Mouse (Mus musculus) midbrain, postnatal 0 days (tissue): ENCODE measurements around the gene Arhgef19. TPM values are rescaled to one million over a fixed set of nuclear protein-coding genes. Genes with fewer than 3 reads are reported as not detected.

Experiments used
- ATAC-seq: fragments of 200-750 bp; cut with Nextera tagmentation; 2 replicates; pipeline ENCODE4 v1.8.0; 2017; ENCODE audit warnings: moderate number of reproducible peaks, mild to moderate bottlenecking, moderate TSS enrichment, moderate library complexity; ENCODE audit not compliant: low FRiP score
- DNase-seq: peaks from one replicate; pipeline ENCODE4 v3.0.0-alpha.2; 2015; ENCODE audit warnings: low spot score
- H3K27ac ChIP-seq: fragments of 300-500 bp; sonication (generic); 2 replicates; pipeline ENCODE4 v1.5.1; 2014; ENCODE audit warnings: low read depth, mild to moderate bottlenecking, low read length, mixed read lengths
- H3K27me3 ChIP-seq: fragments of 300-500 bp; sonication (generic); 2 replicates; pipeline ENCODE4 v1.6.1; 2014; ENCODE audit warnings: low read length, control low read depth, mixed read lengths; ENCODE audit not compliant: insufficient read depth
- H3K36me3 ChIP-seq: fragments of 300-500 bp; sonication (generic); 2 replicates; pipeline ENCODE4 v1.6.1; 2014; ENCODE audit warnings: low read length, control low read depth, mixed read lengths; ENCODE audit not compliant: insufficient read depth
- H3K4me1 ChIP-seq: fragments of 300-500 bp; sonication (generic); 2 replicates; pipeline ENCODE4 v1.6.1; 2014; ENCODE audit warnings: mild to moderate bottlenecking, control low read depth, antibody characterized with exemption, low read length, mixed read lengths; ENCODE audit not compliant: insufficient read depth
- H3K4me2 ChIP-seq: fragments of 300-500 bp; sonication (generic); 2 replicates; pipeline ENCODE4 v1.6.1; 2014; ENCODE audit warnings: low read depth, mild to moderate bottlenecking, low read length, mixed read lengths; ENCODE audit not compliant: poor library complexity, severe bottlenecking
- H3K4me3 ChIP-seq: fragments of 300-500 bp; sonication (generic); 2 replicates; pipeline ENCODE4 v1.5.1; 2014; ENCODE audit warnings: low read depth, mild to moderate bottlenecking, low read length, moderate library complexity
- H3K9ac ChIP-seq: fragments of 300-500 bp; sonication (generic); replicated peaks from 2 replicates; pipeline ENCODE4 v1.6.1; 2014; ENCODE audit warnings: mild to moderate bottlenecking, low read length, moderate library complexity, mixed read lengths; ENCODE audit not compliant: poor library complexity, severe bottlenecking
- H3K9me3 ChIP-seq: fragments of 300-500 bp; sonication (generic); 2 replicates; pipeline ENCODE4 v1.6.1; 2016; ENCODE audit warnings: low read length, control low read depth
- CTCF ChIP-seq: IDR thresholded peaks from 2 replicates; pipeline ENCODE4 v1.5.1; 2016; ENCODE audit warnings: antibody characterized with exemption, mild to moderate bottlenecking
- WGBS: fragments of 180-500 bp; shearing (Covaris S2); extraction: QIAGEN DNeasy Blood & Tissue Kit; methylation state at CpG from one replicate; pipeline ENCODE4 v1.1.7; 2014; 5-methylcytosine and 5-hydroxymethylcytosine counted together
- polyA plus RNA-seq: library from polyadenylated mRNA; unstranded; fragments of >200 nt; fragmentation: Nextera tagmentation; extraction: Ambion mirVana; gene quantifications from 2 replicates; pipeline ENCODE4 v1.2.1, GENCODE M21; 2015
- total RNA-seq: library from RNA; depleted of rRNA; stranded (reverse); fragments of >200 nt; gene quantifications from 2 replicates; pipeline ENCODE4 v1.2.3, GENCODE M21; 2014

The Arhgef19 gene
- total and polyA plus RNA-seq, 2 experiments from 2014 or later = 1.3 TPM

DNA sequence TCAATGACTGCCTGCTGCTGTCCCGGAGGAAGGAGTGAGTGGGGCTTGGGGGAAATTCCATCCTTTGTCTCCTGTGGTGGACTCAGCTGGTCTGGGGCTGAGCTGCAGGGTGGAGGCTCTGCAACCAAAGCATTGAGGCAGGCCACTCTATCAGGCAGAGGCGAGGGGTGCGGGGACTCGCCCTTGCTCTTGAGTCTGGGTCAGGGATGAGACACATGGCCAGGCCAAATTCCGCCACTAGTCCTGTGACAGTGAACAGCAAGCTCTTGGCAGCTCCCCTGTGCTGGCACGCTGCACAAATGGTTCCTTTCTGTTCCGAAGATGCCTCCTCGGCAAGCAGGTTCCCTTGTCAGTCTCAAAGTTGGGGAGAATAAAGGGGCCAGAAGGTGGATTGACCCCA is 11.8 kb downstream of the Arhgef19 start:
- no peak for TF ChIP-seq CTCF
- ATAC-seq (no peak), DNase-seq (no peak)
- Histone ChIP-seq H3K9ac (no peak overlapping the region), H3K27ac (no peak overlapping the region), H3K4me3 (no peak overlapping the region), H3K36me3 (no peaks in the 10 kb centered on the region), H3K27me3 (peaks cover 26% of the 10 kb centered on the region), H3K9me3 (no peaks in the 10 kb centered on the region), H3K4me2 (no peak overlapping the region), H3K4me1 (0 out of 2 replicates have a peak, but pooled peaks cover 7% of the 10 kb centered on the region)
- 66% methylated on average over 8 of the region's 8 CpGs for WGBS

DNA sequence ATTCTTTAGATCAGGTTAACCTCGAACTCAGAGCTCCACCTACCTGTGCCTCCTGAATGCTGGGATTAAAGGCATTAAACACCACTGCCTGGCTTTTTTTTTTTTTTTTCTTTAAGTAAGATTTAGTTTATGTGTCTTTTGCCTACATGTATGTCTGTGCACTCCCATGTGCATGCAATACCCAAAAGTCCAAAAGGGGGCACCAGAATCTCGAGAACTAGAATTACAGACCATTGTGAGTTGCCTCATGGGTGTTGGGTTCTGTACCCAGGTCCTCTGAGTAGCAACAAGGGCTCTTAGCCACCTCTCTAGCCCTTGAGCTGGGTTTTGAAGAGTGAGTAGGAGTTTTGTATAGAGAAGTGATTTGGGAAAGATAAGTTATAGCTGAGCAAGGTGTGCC is 13.3 kb downstream of the Arhgef19 start:
- DNase-seq (no peak), ATAC-seq (no peak)
- Histone ChIP-seq H3K4me1 (no peaks in the 10 kb centered on the region), H3K27me3 (peaks cover 19% of the 10 kb centered on the region), H3K9me3 (no peaks in the 10 kb centered on the region), H3K9ac (no peak overlapping the region), H3K27ac (no peak overlapping the region), H3K4me2 (no peak overlapping the region), H3K36me3 (no peaks in the 10 kb centered on the region), H3K4me3 (no peak overlapping the region)
- 76% methylated on average over 2 of the region's 2 CpGs for WGBS
- TF ChIP-seq CTCF = peak; percentile 32

DNA sequence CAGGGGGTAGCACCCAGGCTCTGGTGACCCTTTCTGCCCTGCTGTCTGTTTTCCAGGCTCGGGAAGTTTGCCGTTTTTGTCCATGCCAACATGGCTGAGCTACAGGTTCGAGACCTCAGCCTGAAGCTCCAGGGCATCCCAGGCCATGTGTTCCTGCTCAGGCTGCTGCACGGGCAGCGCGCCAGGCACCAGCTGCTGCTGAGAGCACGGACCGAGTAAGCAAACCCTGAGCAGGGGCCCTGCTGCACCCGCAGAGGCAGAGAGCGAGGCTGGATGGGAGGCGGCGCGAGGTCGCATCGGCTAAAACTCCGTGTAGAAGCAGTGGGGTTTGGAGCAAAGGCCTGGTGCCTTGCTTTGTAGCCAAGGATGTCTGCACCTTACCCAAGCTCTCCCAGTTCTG is 14.9 kb downstream of the Arhgef19 start:
- Histone ChIP-seq H3K27me3 (peaks cover 3% of the 10 kb centered on the region; the same call in 1 of the 2 replicates), H3K9me3 (no peaks in the 10 kb centered on the region), H3K4me1 (no peaks in the 10 kb centered on the region), H3K36me3 (no peaks in the 10 kb centered on the region), H3K4me3 (no peak overlapping the region), H3K27ac (no peak overlapping the region), H3K9ac (no peak overlapping the region), H3K4me2 (no peak overlapping the region)
- ATAC-seq (no peak), DNase-seq (peak; percentile 55)
- TF ChIP-seq CTCF = no peak
- 66% methylated on average over 16 of the region's 16 CpGs for WGBS

DNA sequence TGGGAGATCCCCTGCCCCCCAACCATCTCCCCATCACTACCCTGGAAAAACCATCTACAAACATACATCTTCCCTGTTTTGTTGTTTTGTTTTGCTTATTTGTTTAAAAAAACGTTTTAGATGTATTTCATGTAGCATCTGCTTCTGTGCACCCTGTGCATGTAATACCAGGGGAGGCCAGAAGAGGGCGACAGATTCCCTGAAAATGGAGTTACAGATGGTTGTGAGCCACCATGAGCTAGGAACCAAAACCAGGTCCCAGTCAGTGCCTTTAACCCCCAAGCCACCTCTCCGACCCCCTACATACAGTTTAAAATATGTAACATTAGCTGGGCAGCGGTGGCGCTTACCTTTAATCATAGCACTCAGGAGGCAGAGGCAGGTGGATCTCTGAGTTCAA is 18.1 kb downstream of the Arhgef19 start:
- ATAC-seq = no peak
- H3K4me3 ChIP-seq = no peak overlapping the region
- no peaks in the 10 kb centered on the region for H3K9me3 ChIP-seq
- H3K4me1 ChIP-seq = no peaks in the 10 kb centered on the region
- no peak overlapping the region for H3K27ac ChIP-seq
- 70% methylated on average over 5 of the region's 5 CpGs for WGBS
- TF ChIP-seq CTCF = peak; percentile 63
- no peaks in the 10 kb centered on the region for H3K27me3 ChIP-seq
- no peak overlapping the region for H3K4me2 ChIP-seq
- DNase-seq = no peak
- no peak overlapping the region for H3K9ac ChIP-seq
- no peaks in the 10 kb centered on the region for H3K36me3 ChIP-seq

DNA sequence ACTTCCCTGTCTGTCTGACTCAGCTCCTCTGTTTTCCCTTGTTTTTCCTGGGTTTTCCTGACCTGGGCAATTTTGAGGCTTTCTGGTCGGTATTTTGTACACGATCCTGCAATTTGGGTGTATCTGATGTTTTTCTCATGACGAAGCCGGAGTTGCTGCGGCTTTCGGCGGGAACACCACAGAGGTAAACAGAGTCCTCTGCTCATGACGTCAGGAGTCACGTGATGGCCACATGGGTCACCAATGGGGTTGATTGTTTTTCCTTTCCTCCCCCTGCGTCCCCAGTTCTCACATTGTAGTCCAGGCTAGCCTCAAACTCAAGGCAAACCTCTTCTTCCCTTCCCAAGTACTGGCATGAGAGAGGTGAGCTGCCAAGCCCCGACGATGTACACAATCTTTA is 20.1 kb downstream of the Arhgef19 start:
- no peak for ATAC-seq

DNA sequence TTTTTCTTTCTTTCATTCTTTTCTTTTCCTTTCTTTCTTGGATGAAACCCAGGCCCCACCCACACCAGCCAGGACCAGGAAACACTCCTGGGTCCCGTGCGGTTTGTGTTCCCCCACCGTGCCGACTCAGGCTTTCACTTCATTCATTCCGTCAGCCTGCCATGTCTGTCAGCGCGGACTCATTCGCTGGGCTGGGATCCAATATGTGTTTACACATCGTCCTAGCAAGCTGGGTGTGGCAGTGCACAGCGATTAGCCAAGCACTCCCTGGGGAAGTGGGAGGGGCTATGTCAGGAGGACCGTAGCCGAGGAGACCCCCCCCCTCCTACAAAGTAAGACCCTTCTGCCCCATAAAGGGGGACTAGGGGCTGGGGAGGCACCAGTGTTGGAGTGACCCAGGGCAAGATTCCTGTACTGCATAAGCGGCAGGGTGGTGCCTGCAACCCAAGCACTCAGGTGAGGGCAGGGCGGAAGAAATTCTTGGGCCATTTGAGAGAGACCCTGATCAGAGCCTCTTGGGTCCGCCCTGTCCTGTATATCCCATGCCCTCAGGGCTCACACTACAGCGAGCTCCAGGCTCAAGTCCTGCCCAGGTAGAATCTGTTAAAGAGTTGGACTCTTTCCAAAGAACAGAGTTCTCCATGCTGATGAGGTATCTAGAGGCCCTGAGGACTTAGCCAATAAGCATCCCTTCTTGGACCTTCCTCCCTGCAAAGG is 20.9 kb downstream of the Arhgef19 start:
- H3K27me3 ChIP-seq = no peaks in the 10 kb centered on the region
- H3K4me2 ChIP-seq = no peak overlapping the region
- 64% methylated on average over 16 of the region's 16 CpGs for WGBS
- no peak for TF ChIP-seq CTCF
- no peaks in the 10 kb centered on the region for H3K36me3 ChIP-seq
- H3K4me1 ChIP-seq = no peaks in the 10 kb centered on the region
- no peak overlapping the region for H3K4me3 ChIP-seq
- no peaks in the 10 kb centered on the region for H3K9me3 ChIP-seq
- no peak overlapping the region for H3K9ac ChIP-seq
- DNase-seq (no peak), ATAC-seq (peak; percentile 20; the same call in 1 of the 2 replicates)
- H3K27ac ChIP-seq = no peak overlapping the region

More for the DNA sequence above, 20.1 kb downstream of the Arhgef19 start:
- WGBS = 83% methylated on average over 12 of the region's 12 CpGs
- Histone ChIP-seq H3K4me3 (no peak overlapping the region), H3K27ac (no peak overlapping the region), H3K4me1 (no peaks in the 10 kb centered on the region), H3K36me3 (no peaks in the 10 kb centered on the region), H3K4me2 (no peak overlapping the region), H3K27me3 (no peaks in the 10 kb centered on the region), H3K9ac (no peak overlapping the region), H3K9me3 (no peaks in the 10 kb centered on the region)
- TF ChIP-seq CTCF = no peak
- DNase-seq = no peak
